Mouse (Mus musculus): ENCODE data around the gene Gm9821.
A peak's percentile ranks its signal among the peaks of the same experiment; 100 is the strongest.

Gene Gm9821

GRCm38 (mm10) chr2:91926949-91927348, 18.6 kb upstream of the Gm9821 start, which contains the start of gene Chrm4:
TSS of gene Chrm4 (plus strand) at chr2:91927249.
- DNase-seq (ENCODE audit: low read depth, low spot score): no peak

- peak; percentile 62 for DNase-seq (ENCODE audit: low read depth, low spot score)
Measured at GRCm38 (mm10) chr2:91927826-91928533, 17.5 kb upstream of the Gm9821 start.

GRCm38 (mm10) chr2:91928534-91929350, 16.8 kb upstream of the Gm9821 start:
- DNase-seq (ENCODE audit: low read depth, low spot score): no peak

- DNase-seq (ENCODE audit: low read depth, low spot score): no peak
Measured at GRCm38 (mm10) chr2:91929455-91929854, 16.0 kb upstream of the Gm9821 start.

GRCm38 (mm10) chr2:91929936-91930335, 15.6 kb upstream of the Gm9821 start:
- peak; percentile 65 for DNase-seq (ENCODE audit: low read depth, low spot score)

- DNase-seq (ENCODE audit: low read depth, low spot score): no peak
Measured at GRCm38 (mm10) chr2:91930761-91931291, 14.7 kb upstream of the Gm9821 start.

GRCm38 (mm10) chr2:91931328-91932159, 14.0 kb upstream of the Gm9821 start:
- DNase-seq (ENCODE audit: low read depth, low spot score): no peak

- DNase-seq (ENCODE audit: low read depth, low spot score): no peak
Measured at GRCm38 (mm10) chr2:91932160-91932711, 13.3 kb upstream of the Gm9821 start, which contains the start of gene Mdk. TSS of gene Mdk (minus strand) at chr2:91932297.

- DNase-seq (ENCODE audit: low read depth, low spot score): no peak
Measured at GRCm38 (mm10) chr2:91932737-91933350, 12.7 kb upstream of the Gm9821 start.

- DNase-seq (ENCODE audit: low read depth, low spot score): no peak
Measured at GRCm38 (mm10) chr2:91933471-91933870, 12.0 kb upstream of the Gm9821 start.

GRCm38 (mm10) chr2:91934016-91934415, 11.5 kb upstream of the Gm9821 start:
- no peak for DNase-seq (ENCODE audit: low read depth, low spot score)

- DNase-seq (ENCODE audit: low read depth, low spot score): no peak
Measured at GRCm38 (mm10) chr2:91934826-91935525, 10.5 kb upstream of the Gm9821 start.

GRCm38 (mm10) chr2:91936154-91936553, 9.3 kb upstream of the Gm9821 start:
- no peak for DNase-seq (ENCODE audit: low read depth, low spot score)

- no peak for DNase-seq (ENCODE audit: low read depth, low spot score)
Measured at GRCm38 (mm10) chr2:91939303-91939935, 6.1 kb upstream of the Gm9821 start.

- no peak for DNase-seq (ENCODE audit: low read depth, low spot score)
Measured at GRCm38 (mm10) chr2:91942356-91942755, 3.1 kb upstream of the Gm9821 start.

- no peak for DNase-seq (ENCODE audit: low read depth, low spot score)
Measured at GRCm38 (mm10) chr2:91944170-91944950, 1.1 kb upstream of the Gm9821 start.

- DNase-seq (ENCODE audit: low read depth, low spot score): no peak
Measured at GRCm38 (mm10) chr2:91946836-91947235, 1.3 kb downstream of the Gm9821 start.

GRCm38 (mm10) chr2:91947397-91948150, 2.1 kb downstream of the Gm9821 start:
- no peak for DNase-seq (ENCODE audit: low read depth, low spot score)

Measured in retina, postnatal 7 days (tissue).